Mouse (Mus musculus): ENCODE results near the gene Gli3.

- TF ChIP-seq CTCF (IDR thresholded peaks at IDR 0.05; ENCODE audit: low read depth) (no peak), EP300 (IDR thresholded peaks at IDR 0.05; ENCODE audit: low read depth) (no peak)
Observed at GRCm38 (mm10) chr13:15545346-15545896, 82.4 kb downstream of the Gli3 start.
